Mouse (Mus musculus) CH12.LX (cell line): ENCODE data around the gene Galp. TPM values are rescaled to one million over a fixed set of nuclear protein-coding genes. Genes with fewer than 3 reads are reported as not detected.

Experiments
- DNase-seq: peaks from one replicate; pipeline ENCODE4 v3.0.0-alpha.2; 2013; ENCODE audit errors: extremely low read depth
- H3K27ac ChIP-seq: 2 replicates; pipeline ENCODE4 v1.5.1; 2012; ENCODE audit warnings: low read depth, mild to moderate bottlenecking, control low read depth, moderate library complexity; ENCODE audit not compliant: insufficient read depth
- H3K27me3 ChIP-seq: replicated peaks from 2 replicates; pipeline ENCODE3; 2012; ENCODE audit warnings: inconsistent platforms
- H3K36me3 ChIP-seq, 2 experiments: replicated peaks in 1 of 2; 2 replicates each; pipeline versions ENCODE3 to v1.6.1; 2012; ENCODE audit warnings: inconsistent platforms in 1 of 2, low read length in 1 of 2, mild to moderate bottlenecking in 1 of 2, mixed read lengths in 1 of 2, moderate library complexity in 1 of 2; ENCODE audit not compliant: control insufficient read depth in 1 of 2, insufficient read depth in 1 of 2
- H3K4me1 ChIP-seq, 2 experiments: 2 replicates each; pipeline ENCODE4 v1.6.1; 2012; ENCODE audit warnings: inconsistent platforms in 1 of 2, moderate library complexity in 1 of 2; ENCODE audit not compliant: insufficient read depth in 2 of 2, control insufficient read depth in 1 of 2
- H3K4me2 ChIP-seq: 2 replicates; pipeline ENCODE4 v1.6.1; 2012; ENCODE audit warnings: low read depth, mild to moderate bottlenecking, control low read depth; ENCODE audit not compliant: poor library complexity, insufficient read depth, severe bottlenecking
- H3K4me3 ChIP-seq, 3 experiments: fragments of 150-350 bp in 1 of 3; sonication (generic) in 1 of 3; replicated peaks in 1 of 3; 2 replicates each; pipeline versions ENCODE3 to v1.5.1; 2011 to 2012; ENCODE audit warnings: low read depth in 2 of 3, low read length in 2 of 3, mild to moderate bottlenecking in 2 of 3, moderate library complexity in 2 of 3, control low read depth in 1 of 3, improper control_type of control experiment in 1 of 3, inconsistent platforms in 1 of 3, mixed read lengths in 1 of 3; ENCODE audit not compliant: poor library complexity in 1 of 3
- H3K79me2 ChIP-seq: replicated peaks from 2 replicates; pipeline ENCODE4 v1.6.1; 2012; ENCODE audit warnings: mild to moderate bottlenecking, moderate library complexity; ENCODE audit not compliant: control insufficient read depth, poor library complexity, insufficient read depth, severe bottlenecking; ENCODE audit errors: extremely low read depth
- H3K9ac ChIP-seq: 2 replicates; pipeline ENCODE4 v1.6.1; 2012; ENCODE audit warnings: low read depth, mild to moderate bottlenecking, control low read depth, moderate library complexity; ENCODE audit not compliant: insufficient read depth
- H3K9me3 ChIP-seq: replicated peaks from 2 replicates; pipeline ENCODE3; 2012; ENCODE audit warnings: low read length, inconsistent platforms, mixed read lengths
- CHD1 ChIP-seq: IDR thresholded peaks from 2 replicates; pipeline ENCODE4 v1.6.1; 2012; ENCODE audit warnings: low read depth, low read length, improper control_type of control experiment, inconsistent platforms
- CHD2 ChIP-seq: IDR thresholded peaks from 2 replicates; pipeline ENCODE4 v1.6.1; 2011; ENCODE audit warnings: low read length, improper control_type of control experiment
- CTCF ChIP-seq, 2 experiments: IDR thresholded peaks in 1 of 2; conservative IDR thresholded peaks in 1 of 2; 2 replicates each; pipeline ENCODE4 v1.5.1; 2011 to 2012; ENCODE audit warnings: low read depth in 2 of 2, low read length in 2 of 2, improper control_type of control experiment in 1 of 2, inconsistent platforms in 1 of 2, mild to moderate bottlenecking in 1 of 2, moderate library complexity in 1 of 2
- E2F4 ChIP-seq: IDR thresholded peaks from 2 replicates; pipeline ENCODE4 v1.6.1; 2011; ENCODE audit warnings: low read depth, low read length, improper control_type of control experiment; ENCODE audit not compliant: insufficient replicate concordance
- ELF1 ChIP-seq: IDR thresholded peaks from 2 replicates; pipeline ENCODE4 v1.6.1; 2014; ENCODE audit warnings: low read depth, mild to moderate bottlenecking, inconsistent platforms, low read length, improper control_type of control experiment
- ETS1 ChIP-seq: conservative IDR thresholded peaks from 2 replicates; pipeline ENCODE4 v1.6.1; 2012; ENCODE audit warnings: low read depth, mild to moderate bottlenecking, inconsistent platforms, low read length, improper control_type of control experiment, moderate library complexity
- HCFC1 ChIP-seq: IDR thresholded peaks from 2 replicates; pipeline ENCODE4 v1.6.1; 2012; ENCODE audit warnings: low read depth, mild to moderate bottlenecking, inconsistent platforms, low read length, improper control_type of control experiment
- IRF4 ChIP-seq: IDR thresholded peaks from 2 replicates; pipeline ENCODE4 v1.6.1; 2014; ENCODE audit warnings: low read depth, mild to moderate bottlenecking, inconsistent platforms, low read length, improper control_type of control experiment
- JUN ChIP-seq: IDR thresholded peaks from 2 replicates; pipeline ENCODE4 v1.6.1; 2011; ENCODE audit warnings: low read depth, mild to moderate bottlenecking, low read length, improper control_type of control experiment, moderate library complexity; ENCODE audit not compliant: insufficient read depth
- JUND ChIP-seq: conservative IDR thresholded peaks from 2 replicates; pipeline ENCODE4 v1.6.1; 2011; ENCODE audit warnings: low read depth, low read length, improper control_type of control experiment
- KAT2A ChIP-seq: IDR thresholded peaks from 2 replicates; pipeline ENCODE4 v1.6.1; 2012; ENCODE audit warnings: low read length, improper control_type of control experiment, inconsistent platforms; ENCODE audit not compliant: insufficient replicate concordance
- MAX ChIP-seq: IDR thresholded peaks from 2 replicates; pipeline ENCODE4 v1.6.1; 2011; ENCODE audit warnings: low read length, improper control_type of control experiment
- MYC ChIP-seq: IDR thresholded peaks from 2 replicates; pipeline ENCODE4 v1.6.1; 2011; ENCODE audit warnings: low read depth, mild to moderate bottlenecking, improper control_type of control experiment, low read length
- NELFE ChIP-seq: IDR thresholded peaks from 2 replicates; pipeline ENCODE4 v1.6.1; 2011; ENCODE audit warnings: low read depth, low read length, improper control_type of control experiment
- PAX5 ChIP-seq: IDR thresholded peaks from 2 replicates; pipeline ENCODE4 v1.6.1; 2012; ENCODE audit warnings: low read length, inconsistent platforms, mixed read lengths
- RAD21 ChIP-seq: IDR thresholded peaks from 2 replicates; pipeline ENCODE4 v1.6.1; 2011; ENCODE audit warnings: low read depth, mild to moderate bottlenecking, low read length, improper control_type of control experiment, moderate library complexity
- SMC3 ChIP-seq: IDR thresholded peaks from 2 replicates; pipeline ENCODE4 v1.6.1; 2011; ENCODE audit warnings: low read depth, low read length, improper control_type of control experiment
- TBP ChIP-seq: conservative IDR thresholded peaks from 2 replicates; pipeline ENCODE4 v1.6.1; 2011; ENCODE audit warnings: low read depth, low read length, improper control_type of control experiment
- TCF12 ChIP-seq: IDR thresholded peaks from 2 replicates; pipeline ENCODE4 v1.6.1; 2014; ENCODE audit warnings: low read depth, mild to moderate bottlenecking, inconsistent platforms, low read length, improper control_type of control experiment
- UBTF ChIP-seq: IDR thresholded peaks from 2 replicates; pipeline ENCODE4 v1.6.1; 2012; ENCODE audit warnings: low read depth, mild to moderate bottlenecking, inconsistent platforms, low read length, improper control_type of control experiment, moderate library complexity
- USF2 ChIP-seq: conservative IDR thresholded peaks from 2 replicates; pipeline ENCODE4 v1.6.1; 2011; ENCODE audit warnings: low read depth, low read length, improper control_type of control experiment
- ZC3H11A ChIP-seq: IDR thresholded peaks from 2 replicates; pipeline ENCODE4 v1.6.1; 2012; ENCODE audit warnings: low read depth, mild to moderate bottlenecking, inconsistent platforms, low read length, improper control_type of control experiment
- ZMIZ1 ChIP-seq: IDR thresholded peaks from 2 replicates; pipeline ENCODE4 v1.6.1; 2012; ENCODE audit warnings: low read depth, mild to moderate bottlenecking, inconsistent platforms, low read length, improper control_type of control experiment
- ZNF384 ChIP-seq: IDR thresholded peaks from 2 replicates; pipeline ENCODE4 v1.6.1; 2012; ENCODE audit warnings: low read depth, low read length, improper control_type of control experiment, inconsistent platforms
- dilution Hi-C: fragments of 300-500 bp; cut with MboI; formaldehyde crosslinking; loops from 2 replicates; pipeline ENCODE4 v1.14.3; 2020; ENCODE audit warnings: low sequenced_read_pairs; ENCODE audit not compliant: extremely low pct_unique_long_range_greater_than_20kb, extremely low pct_ligation_motif_present
- in situ Hi-C: fragments of 300-500 bp; cut with MboI; formaldehyde crosslinking; loops from 3 replicates; pipeline ENCODE4 v1.14.3; 2019; ENCODE audit warnings: low sequenced_read_pairs, low pct_ligation_motif_present, low pct_unique_long_range_greater_than_20kb, mixed read lengths
- polyA plus RNA-seq: library from polyadenylated mRNA; unstranded; fragments of >175 nt; gene quantifications from 2 replicates; pipeline ENCODE4 v1.2.1, GENCODE M21; 2012; ENCODE audit warnings: low read depth; ENCODE audit not compliant: insufficient read length
- total RNA-seq, 2 experiments: library from RNA; depleted of rRNA; stranded (reverse); fragments of 300-350 nt in 1 of 2; fragments of >200 nt in 1 of 2; gene quantifications; 2 replicates each; pipeline ENCODE4 v1.2.3; 2012 to 2014

Galp gene
- total and polyA plus RNA-seq, 3 experiments = not detected

DNA sequence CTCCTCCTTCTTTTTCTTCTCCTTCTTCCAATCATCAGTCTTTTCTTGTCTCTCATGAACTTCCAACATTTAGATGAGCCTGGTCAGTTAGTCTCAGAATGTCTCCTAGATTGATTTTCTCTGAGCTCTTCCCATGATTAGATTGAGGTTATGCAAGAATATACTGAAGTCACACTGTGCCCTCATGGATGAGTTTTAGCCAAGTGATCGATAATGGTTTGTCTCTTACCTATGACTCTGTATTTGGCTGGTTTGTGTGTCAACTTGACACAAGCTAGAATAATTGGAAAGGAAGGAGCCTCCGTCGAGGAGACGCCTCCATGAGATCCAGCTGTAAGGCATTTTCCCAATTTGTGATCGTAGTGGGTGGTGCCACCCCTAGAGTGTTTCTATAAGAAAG lies 57.6 kb downstream of the Galp start:
- H3K79me2 ChIP-seq = no peaks in the 10 kb centered on the region
- H3K4me1 ChIP-seq = no peaks in the 10 kb centered on the region
- dilution Hi-C loops = no loop called here
- no peak overlapping the region for H3K27ac ChIP-seq
- no peaks in the 10 kb centered on the region for H3K36me3 ChIP-seq
- no peak for DNase-seq
- in situ Hi-C loops = no loop called here
- no peak overlapping the region for H3K4me2 ChIP-seq
- no peak overlapping the region for H3K9ac ChIP-seq
- H3K27me3 ChIP-seq = peaks cover 52% of the 10 kb centered on the region
- TF ChIP-seq E2F4 = no peak
- no peak for TF ChIP-seq ELF1
- no peak for TF ChIP-seq ZMIZ1
- TF ChIP-seq ZNF384 = no peak
- no peak for TF ChIP-seq HCFC1
- no peak for TF ChIP-seq JUN
- no peak for TF ChIP-seq CHD2
- no peak for TF ChIP-seq CHD1
- TF ChIP-seq RAD21 = no peak
- no peak for TF ChIP-seq USF2
- H3K9me3 ChIP-seq = peaks cover 4% of the 10 kb centered on the region
- no peak overlapping the region for H3K4me3 ChIP-seq

DNA sequence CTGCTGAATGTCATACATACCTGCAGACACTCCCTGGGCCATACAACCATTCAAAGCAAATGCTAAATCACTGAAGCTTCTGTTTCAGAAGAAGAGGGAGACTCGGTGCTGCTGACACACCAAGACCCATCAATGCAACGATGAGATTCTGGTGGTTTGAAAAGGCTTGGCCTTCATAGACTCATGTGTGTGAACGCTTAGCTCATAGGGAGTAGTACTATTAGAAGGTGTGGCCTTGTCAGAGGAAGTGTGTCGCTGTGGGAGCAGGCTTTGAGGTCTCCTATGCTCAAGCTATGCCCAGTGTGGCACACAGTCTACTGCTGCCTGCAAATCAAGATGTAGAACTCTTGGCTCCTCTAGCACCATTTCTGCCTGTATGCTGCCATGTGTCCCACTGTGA lies 60.5 kb downstream of the Galp start:
- peaks cover 68% of the 10 kb centered on the region for H3K27me3 ChIP-seq
- no peak overlapping the region for H3K27ac ChIP-seq
- H3K79me2 ChIP-seq = no peaks in the 10 kb centered on the region
- dilution Hi-C loops (no loop called here), in situ Hi-C loops (no loop called here)
- no peak overlapping the region for H3K4me3 ChIP-seq
- H3K9me3 ChIP-seq = peaks cover 4% of the 10 kb centered on the region
- TF ChIP-seq UBTF = no peak
- TF ChIP-seq MAX = no peak
- TF ChIP-seq ZMIZ1 = no peak
- no peak for TF ChIP-seq ETS1
- TF ChIP-seq JUND = no peak
- no peak for TF ChIP-seq KAT2A
- TF ChIP-seq RAD21 = no peak
- TF ChIP-seq CTCF (conservative IDR thresholded peaks at IDR 0.05 in 1 of 2, IDR thresholded peaks at IDR 0.05 in 1 of 2; ENCODE audit: low read depth in 2 of 2, low read length in 2 of 2) = no peak
- no peak for TF ChIP-seq ZC3H11A
- TF ChIP-seq NELFE = no peak
- no peak for TF ChIP-seq TCF12
- TF ChIP-seq MYC = no peak
- TF ChIP-seq PAX5 = no peak
- no peak for TF ChIP-seq HCFC1
- TF ChIP-seq IRF4 = no peak
- no peak for TF ChIP-seq TBP
- TF ChIP-seq SMC3 = no peak
- H3K4me1 ChIP-seq = no peaks in the 10 kb centered on the region
- DNase-seq = no peak
- H3K9ac ChIP-seq = no peak overlapping the region
- H3K36me3 ChIP-seq = no peaks in the 10 kb centered on the region
- no peak overlapping the region for H3K4me2 ChIP-seq
